Mouse (Mus musculus) neural tube, embryonic 13.5 days (tissue): ENCODE results near the gene Spef1. TPM values are rescaled to one million over a fixed set of nuclear protein-coding genes. Genes with fewer than 3 reads are reported as not detected.

Experiments
- ATAC-seq: fragments of 200-750 bp; cut with Nextera tagmentation; 2 replicates; pipeline ENCODE4 v1.8.0; 2017; ENCODE audit warnings: low read depth, mild to moderate bottlenecking, moderate TSS enrichment, moderate library complexity
- H3K27ac ChIP-seq: fragments of 300-500 bp; sonication (generic); replicated peaks from 2 replicates; pipeline ENCODE4 v1.5.1; 2015; ENCODE audit warnings: moderate library complexity, mild to moderate bottlenecking, inconsistent platforms
- H3K27me3 ChIP-seq: fragments of 300-500 bp; sonication (generic); 2 replicates; pipeline ENCODE4 v1.6.1; 2015; ENCODE audit warnings: mild to moderate bottlenecking, inconsistent platforms
- H3K36me3 ChIP-seq: fragments of 300-500 bp; sonication (generic); 2 replicates; pipeline ENCODE4 v1.6.1; 2015; ENCODE audit warnings: mild to moderate bottlenecking, inconsistent platforms
- H3K4me1 ChIP-seq: fragments of 300-500 bp; sonication (generic); replicated peaks from 2 replicates; pipeline ENCODE4 v1.6.1; 2015; ENCODE audit warnings: inconsistent platforms
- H3K4me2 ChIP-seq: fragments of 300-500 bp; sonication (generic); 2 replicates; pipeline ENCODE4 v1.6.1; 2015; ENCODE audit warnings: inconsistent platforms, mild to moderate bottlenecking, moderate library complexity
- H3K4me3 ChIP-seq: fragments of 300-500 bp; sonication (generic); 2 replicates; pipeline ENCODE4 v1.5.1; 2015; ENCODE audit warnings: mild to moderate bottlenecking, inconsistent platforms
- H3K9ac ChIP-seq: fragments of 300-500 bp; sonication (generic); 2 replicates; pipeline ENCODE4 v1.6.1; 2015; ENCODE audit warnings: moderate library complexity, mild to moderate bottlenecking, inconsistent platforms
- H3K9me3 ChIP-seq: fragments of 300-500 bp; sonication (generic); 2 replicates; pipeline ENCODE4 v1.6.1; 2016; ENCODE audit warnings: inconsistent platforms
- WGBS: fragments of 180-500 bp; shearing (Covaris S2); methylation state at CpG from one replicate; pipeline ENCODE4 v1.1.7; 2015; 5-methylcytosine and 5-hydroxymethylcytosine counted together
- polyA plus RNA-seq: library from polyadenylated mRNA; unstranded; fragments of >200 nt; fragmentation: Nextera tagmentation; extraction: Ambion mirVana; gene quantifications from 2 replicates; pipeline ENCODE4 v1.2.1, GENCODE M21; 2015

The Spef1 gene
- polyA plus RNA-seq, 1 experiment from 2014 or later, result 7.9 TPM

DNA sequence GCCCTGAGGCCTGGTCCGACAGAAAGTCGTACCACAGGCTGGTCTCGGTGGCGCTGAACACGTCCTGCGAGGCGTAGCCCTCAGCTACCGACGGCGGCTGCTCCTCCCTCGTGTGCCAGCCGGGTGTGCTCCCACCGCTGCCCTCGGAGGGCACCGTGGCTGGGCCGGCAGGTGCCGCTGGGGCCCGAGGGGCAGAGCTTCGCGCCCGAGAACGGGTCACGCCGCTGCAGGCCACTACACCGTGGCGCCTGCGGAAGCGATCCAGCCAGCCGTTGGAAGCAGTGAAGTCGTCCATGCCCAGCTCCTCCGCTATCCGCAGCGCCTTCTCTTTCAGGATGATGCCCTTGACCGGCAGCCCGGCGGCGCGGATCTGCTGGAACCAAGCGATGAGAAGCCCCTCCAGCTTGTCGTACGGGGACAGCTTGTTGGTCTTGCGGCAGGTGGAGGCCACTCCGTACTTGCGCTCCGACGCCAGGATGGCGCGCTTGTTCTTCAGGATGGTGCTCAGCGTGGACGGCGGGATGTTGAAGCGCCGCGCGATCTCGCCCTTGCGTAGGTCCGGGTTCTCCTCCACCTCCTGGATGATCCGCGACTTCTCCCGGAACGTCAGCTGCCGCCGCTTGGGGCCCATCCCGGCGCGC, 7.7 kb downstream of the Spef1 start:
- peak overlapping the region; percentile 93 for H3K4me3 ChIP-seq
- peak; percentile 64 for ATAC-seq
- under 1% methylated on average over 63 of the region's 67 CpGs for WGBS

DNA sequence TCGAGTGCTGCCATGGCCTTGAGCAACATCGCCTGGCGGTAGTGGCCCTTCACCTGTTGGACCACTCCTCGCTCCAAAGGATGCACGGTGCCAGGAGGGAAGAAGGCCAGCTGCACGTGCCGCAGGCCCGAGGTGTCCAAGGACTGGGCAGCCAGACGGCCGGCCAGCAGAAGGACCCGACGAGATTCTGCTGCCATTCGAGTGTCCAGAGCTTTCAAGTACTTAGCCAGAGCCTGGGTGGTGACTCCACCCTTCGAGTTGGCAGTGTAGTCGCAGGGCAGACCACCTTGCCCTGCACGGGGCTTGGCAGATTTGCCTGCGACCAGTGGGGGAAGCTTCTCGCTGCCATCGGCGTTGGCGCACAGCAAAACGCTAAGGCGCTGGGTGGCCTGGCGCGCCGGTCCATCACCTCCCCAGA, 8.2 kb downstream of the Spef1 start:
- Histone ChIP-seq H3K27me3 (no peaks in the 10 kb centered on the region), H3K4me1 (peaks cover 53% of the 10 kb centered on the region), H3K9ac (peak overlapping the region; percentile 92), H3K4me2 (peak overlapping the region; percentile 87), H3K9me3 (no peaks in the 10 kb centered on the region), H3K36me3 (peaks cover 8% of the 10 kb centered on the region), H3K4me3 (peak overlapping the region; percentile 93), H3K27ac (peak overlapping the region; percentile 96)
- ATAC-seq, result peak; percentile 2; the same call in 1 of the 2 replicates
- WGBS, result 22% methylated on average over 26 of the region's 26 CpGs

More for the DNA sequence above, 7.7 kb downstream of the Spef1 start:
- peak overlapping the region; percentile 87 for H3K4me2 ChIP-seq
- peak overlapping the region; percentile 96 for H3K27ac ChIP-seq
- H3K9me3 ChIP-seq, result no peaks in the 10 kb centered on the region
- H3K27me3 ChIP-seq, result no peaks in the 10 kb centered on the region
- H3K36me3 ChIP-seq, result peaks cover 8% of the 10 kb centered on the region
- peak overlapping the region; percentile 92 for H3K9ac ChIP-seq
- peaks cover 48% of the 10 kb centered on the region for H3K4me1 ChIP-seq

DNA sequence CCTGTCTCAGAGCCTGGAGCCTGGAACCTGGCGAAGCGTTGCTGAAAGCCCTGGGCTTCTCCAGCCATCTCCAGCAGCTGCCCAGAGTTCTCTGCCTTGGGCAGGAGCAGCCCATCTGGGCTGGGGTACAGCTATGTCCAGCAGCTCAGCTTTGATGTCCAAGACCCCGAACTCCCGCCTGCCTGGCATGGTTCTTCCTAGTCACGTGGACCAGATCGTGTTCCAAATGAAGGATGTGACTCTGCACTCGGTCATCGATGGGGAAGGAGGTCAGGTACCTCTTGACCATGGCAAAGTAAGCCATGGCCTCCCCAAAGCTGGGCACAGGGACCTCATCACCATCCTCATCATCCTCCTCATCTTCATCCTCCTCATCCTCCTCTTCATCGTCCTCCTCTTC, 9.2 kb downstream of the Spef1 start:
- Histone ChIP-seq H3K36me3 (peaks cover 8% of the 10 kb centered on the region), H3K4me2 (peak overlapping the region; percentile 87), H3K4me3 (peak overlapping the region; percentile 93), H3K27me3 (peaks cover 9% of the 10 kb centered on the region), H3K4me1 (peaks cover 58% of the 10 kb centered on the region), H3K9me3 (no peaks in the 10 kb centered on the region), H3K27ac (peak overlapping the region; percentile 49), H3K9ac (peak overlapping the region; percentile 92)
- no peak for ATAC-seq
- WGBS, result 84% methylated on average over 9 of the region's 9 CpGs

DNA sequence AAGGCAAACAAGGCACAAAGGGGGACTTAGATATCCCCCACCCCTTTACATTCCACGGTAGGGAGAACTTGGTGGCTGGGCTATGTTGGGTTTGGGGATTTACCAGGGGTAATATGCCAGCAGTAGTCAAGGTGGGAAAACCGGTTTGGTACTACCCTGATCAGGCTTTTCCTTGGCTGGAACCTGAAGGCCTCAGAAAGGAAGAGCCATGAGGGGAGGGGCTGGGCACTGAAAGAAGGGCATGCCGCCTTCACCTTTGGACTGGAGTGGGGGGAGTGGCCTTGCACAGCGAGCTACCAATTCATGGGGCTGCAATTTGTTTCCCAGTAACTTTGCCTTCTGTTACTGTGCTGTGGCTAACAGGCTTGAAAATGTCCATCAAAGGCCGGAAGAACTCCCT, 10.6 kb downstream of the Spef1 start:
- H3K9ac ChIP-seq, result peak overlapping the region; percentile 92

DNA sequence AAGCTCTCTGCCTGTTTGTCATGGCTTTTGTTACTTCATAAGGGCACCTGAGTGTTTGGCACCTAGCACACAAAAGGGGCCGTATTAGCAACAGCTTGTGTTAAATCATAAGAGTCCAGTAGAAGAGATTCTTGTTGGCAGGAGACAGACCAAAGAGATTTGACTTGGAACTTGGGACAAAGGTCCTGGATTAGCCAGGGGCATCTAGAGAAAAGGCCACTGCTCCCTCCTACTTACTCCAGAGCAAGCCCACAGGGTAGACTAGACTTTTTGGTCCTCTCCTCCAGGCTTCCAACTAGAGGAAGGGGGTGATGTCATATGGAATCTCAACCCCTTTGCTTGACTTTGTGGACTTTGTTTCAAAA, 11.2 kb downstream of the Spef1 start:
- Histone ChIP-seq H3K27me3 (peaks cover 29% of the 10 kb centered on the region), H3K27ac (no peak overlapping the region), H3K4me2 (peak overlapping the region; percentile 87; the same call in 1 of the 2 replicates), H3K36me3 (peaks cover 8% of the 10 kb centered on the region), H3K9ac (no peak overlapping the region), H3K4me1 (peaks cover 67% of the 10 kb centered on the region), H3K4me3 (no peak overlapping the region), H3K9me3 (no peaks in the 10 kb centered on the region)
- whole genome bisulfite sequencing, result 100% methylated on average over 1 of the region's 1 CpGs
- ATAC-seq, result no peak

More for the DNA sequence above, 10.6 kb downstream of the Spef1 start:
- 57% methylated on average over 5 of the region's 5 CpGs for WGBS
- Histone ChIP-seq H3K9me3 (no peaks in the 10 kb centered on the region), H3K27ac (0 out of 2 replicates have a peak overlapping the region, but pooled peaks have one; percentile 18), H3K27me3 (peaks cover 23% of the 10 kb centered on the region), H3K4me3 (peak overlapping the region; percentile 93; the same call in 1 of the 2 replicates), H3K36me3 (peaks cover 8% of the 10 kb centered on the region), H3K4me2 (peak overlapping the region; percentile 87), H3K4me1 (peaks cover 62% of the 10 kb centered on the region)
- no peak for ATAC-seq

DNA sequence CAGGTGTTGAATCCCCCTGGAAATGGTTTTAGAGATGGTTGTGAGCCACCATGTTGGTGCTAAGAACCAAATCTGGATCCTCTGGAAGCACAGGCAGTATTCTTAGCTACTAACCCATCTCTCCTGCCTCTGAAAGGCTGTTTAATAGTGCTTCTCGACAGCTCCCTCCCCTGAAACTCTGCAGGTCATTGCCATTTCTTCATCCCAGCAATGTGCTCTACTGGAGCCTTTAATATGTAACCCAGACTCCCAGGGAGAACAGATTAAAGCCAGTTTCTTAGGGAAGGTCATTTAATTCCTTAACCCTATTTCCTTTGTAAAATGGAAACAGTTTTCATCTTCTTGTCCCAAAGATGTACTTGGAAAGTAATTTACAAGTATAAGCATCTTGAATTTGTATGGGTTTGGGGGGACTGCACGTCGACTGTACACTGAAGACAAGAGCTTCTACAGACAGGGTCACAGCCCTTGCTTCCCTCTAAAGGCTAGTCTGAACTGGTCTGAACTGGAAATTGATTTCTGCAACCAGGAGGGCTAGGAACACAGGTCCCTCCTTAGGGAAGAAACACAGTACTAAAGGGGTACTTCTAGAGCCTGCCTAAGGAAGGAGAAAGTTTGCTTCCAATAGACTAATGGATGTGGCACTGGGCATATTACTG, 11.7 kb downstream of the Spef1 start:
- Histone ChIP-seq H3K27ac (no peak overlapping the region), H3K27me3 (peaks cover 34% of the 10 kb centered on the region), H3K4me2 (no peak overlapping the region), H3K4me3 (no peak overlapping the region), H3K9ac (no peak overlapping the region), H3K36me3 (peaks cover 8% of the 10 kb centered on the region), H3K4me1 (peaks cover 70% of the 10 kb centered on the region), H3K9me3 (no peaks in the 10 kb centered on the region)
- WGBS, result 69% methylated on average over 3 of the region's 3 CpGs
- no peak for ATAC-seq

DNA sequence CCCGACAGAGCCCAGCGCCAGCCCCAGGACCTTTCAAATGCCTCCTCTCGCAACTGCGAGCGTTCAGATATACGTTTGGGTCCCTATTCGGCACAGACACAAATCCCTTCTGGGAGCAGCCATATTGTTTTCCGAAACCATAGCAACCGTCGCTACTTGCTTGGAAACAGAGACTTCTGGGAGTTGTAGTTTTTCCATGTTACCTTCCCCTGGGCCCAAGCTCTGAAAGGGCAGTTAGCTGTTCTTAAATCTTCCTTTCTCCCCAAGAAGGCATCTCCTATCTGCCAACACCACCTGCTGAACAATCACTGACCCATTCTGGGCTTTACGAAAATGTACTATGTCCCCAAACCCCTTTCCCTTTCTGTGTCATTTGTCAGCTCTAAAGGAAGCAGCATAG, 12.4 kb downstream of the Spef1 start:
- Histone ChIP-seq H3K4me2 (peak overlapping the region; percentile 86), H3K9ac (peak overlapping the region; percentile 60), H3K9me3 (no peaks in the 10 kb centered on the region), H3K27me3 (peaks cover 39% of the 10 kb centered on the region), H3K27ac (no peak overlapping the region), H3K4me1 (peaks cover 70% of the 10 kb centered on the region), H3K4me3 (peak overlapping the region; percentile 42), H3K36me3 (peaks cover 8% of the 10 kb centered on the region)
- ATAC-seq, result peak; percentile 24
- 4% methylated on average over 11 of the region's 11 CpGs for WGBS

DNA sequence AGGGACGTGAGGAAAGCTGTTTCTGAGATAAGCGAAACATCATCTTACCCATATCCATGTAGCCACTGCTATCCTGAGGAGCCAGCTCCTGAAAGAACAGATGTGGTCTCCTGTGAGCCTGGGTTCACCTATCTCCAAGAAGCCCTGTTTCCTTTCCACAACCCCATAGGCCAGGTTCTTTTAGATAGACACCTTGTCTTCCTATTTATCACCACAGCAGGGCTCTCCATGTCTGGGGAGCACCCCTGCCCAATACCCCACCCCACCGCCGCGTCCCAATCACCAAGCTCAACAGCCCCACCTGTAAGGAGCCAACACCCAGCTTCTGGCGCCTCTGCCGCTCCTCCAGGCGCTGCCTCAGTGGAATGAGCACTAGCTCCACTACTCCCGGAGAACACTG, 14.8 kb downstream of the Spef1 start:
- Histone ChIP-seq H3K9ac (no peak overlapping the region), H3K4me2 (no peak overlapping the region), H3K9me3 (no peaks in the 10 kb centered on the region), H3K36me3 (peaks cover 3% of the 10 kb centered on the region; the same call in 1 of the 2 replicates), H3K4me1 (peaks cover 50% of the 10 kb centered on the region), H3K27ac (no peak overlapping the region), H3K27me3 (peaks cover 39% of the 10 kb centered on the region), H3K4me3 (no peak overlapping the region)
- ATAC-seq, result no peak
- 42% methylated on average over 9 of the region's 9 CpGs for WGBS

DNA sequence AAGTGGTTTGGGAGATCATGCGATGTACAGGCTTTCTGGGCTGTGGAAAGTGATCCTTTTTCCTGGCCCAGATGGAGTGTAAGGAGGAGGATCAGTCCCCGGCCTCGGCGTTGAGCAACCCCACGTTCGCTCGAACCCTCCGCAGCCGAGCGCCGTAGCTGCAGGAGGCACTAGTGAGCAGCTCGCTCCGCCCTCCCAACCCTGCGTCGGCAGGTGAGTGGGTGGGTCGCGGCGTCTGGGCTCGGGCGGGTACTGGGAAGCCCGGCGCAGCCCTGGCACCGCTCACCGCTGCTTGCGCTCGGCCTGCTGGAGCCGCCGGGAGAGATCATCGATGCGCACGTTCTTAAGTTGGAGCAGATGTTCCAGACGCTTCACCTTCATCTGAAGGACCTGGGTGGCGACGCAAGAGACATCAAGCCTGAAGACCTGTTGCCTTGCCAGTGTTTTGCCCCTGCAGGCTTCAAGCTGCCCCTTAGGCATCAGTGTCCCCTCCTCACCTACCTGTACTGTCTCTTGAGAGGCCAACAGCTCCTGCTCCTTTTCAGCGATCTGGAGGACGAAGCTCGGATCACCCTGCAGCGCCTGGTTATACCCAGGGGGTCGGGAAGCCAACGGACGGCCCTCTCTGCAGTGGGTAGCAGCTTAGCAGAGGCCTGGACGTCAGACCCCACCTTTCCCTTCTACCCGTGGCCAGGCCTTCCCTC, 15.5 kb downstream of the Spef1 start:
- H3K27me3 ChIP-seq, result peaks cover 39% of the 10 kb centered on the region
- 5% methylated on average over 43 of the region's 43 CpGs for WGBS
- H3K4me3 ChIP-seq, result peak overlapping the region; percentile 9; the same call in 1 of the 2 replicates
- H3K4me2 ChIP-seq, result peak overlapping the region; percentile 36
- no peaks in the 10 kb centered on the region for H3K9me3 ChIP-seq
- H3K36me3 ChIP-seq, result no peaks in the 10 kb centered on the region; the same call in 1 of the 2 replicates
- peaks cover 42% of the 10 kb centered on the region for H3K4me1 ChIP-seq
- no peak for ATAC-seq
- no peak overlapping the region for H3K9ac ChIP-seq
- no peak overlapping the region for H3K27ac ChIP-seq

DNA sequence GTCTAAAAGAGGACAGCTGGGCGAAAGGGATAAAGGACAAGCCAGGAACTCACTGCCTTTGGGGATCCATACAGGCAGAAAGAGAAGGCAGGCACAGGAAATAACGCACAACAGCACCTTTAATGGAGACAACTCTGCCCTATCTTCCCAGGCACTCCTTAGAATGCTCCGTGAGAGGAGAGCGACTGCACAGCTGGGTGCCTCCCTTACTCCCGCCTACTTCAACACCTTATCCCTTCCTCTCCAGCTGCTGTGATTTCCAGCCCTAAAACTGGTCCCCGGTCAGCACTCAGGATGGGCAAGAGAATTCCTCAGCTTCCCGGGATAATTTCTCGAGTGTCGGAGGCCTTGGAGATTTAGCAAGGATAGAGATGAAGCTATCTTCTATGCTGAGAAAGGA, 16.1 kb downstream of the Spef1 start:
- Histone ChIP-seq H3K27ac (no peak overlapping the region), H3K4me2 (peak overlapping the region; percentile 36; the same call in 1 of the 2 replicates), H3K9ac (no peak overlapping the region), H3K9me3 (no peaks in the 10 kb centered on the region), H3K4me1 (peaks cover 36% of the 10 kb centered on the region), H3K36me3 (no peaks in the 10 kb centered on the region), H3K27me3 (peaks cover 39% of the 10 kb centered on the region), H3K4me3 (peak overlapping the region; percentile 9; the same call in 1 of the 2 replicates)
- ATAC-seq, result no peak
- WGBS, result 16% methylated on average over 9 of the region's 9 CpGs

DNA sequence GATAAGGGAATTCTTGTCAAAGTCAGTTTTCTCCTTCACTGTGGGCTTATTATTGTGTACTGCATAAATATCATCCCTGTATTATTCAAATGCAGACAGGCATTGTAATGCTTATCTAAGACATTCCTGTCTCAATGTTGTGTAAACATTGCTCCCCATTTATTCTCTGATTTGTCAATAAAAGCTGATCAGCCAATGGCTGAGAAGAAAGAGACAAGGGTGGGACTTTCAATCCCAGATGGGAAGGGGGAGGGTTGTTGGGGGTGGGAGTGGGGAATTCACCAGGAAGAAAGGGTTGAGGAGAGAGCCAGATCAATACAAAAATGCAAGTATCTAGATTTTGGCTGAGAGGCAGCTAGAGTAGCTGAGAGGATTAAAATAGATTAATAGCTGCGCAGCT, 18.2 kb downstream of the Spef1 start:
- Histone ChIP-seq H3K4me1 (peaks cover 17% of the 10 kb centered on the region), H3K27ac (no peak overlapping the region), H3K9me3 (0 out of 2 replicates have a peak, but pooled peaks cover 8% of the 10 kb centered on the region), H3K4me3 (no peak overlapping the region), H3K27me3 (peaks cover 39% of the 10 kb centered on the region), H3K9ac (no peak overlapping the region), H3K4me2 (no peak overlapping the region), H3K36me3 (no peaks in the 10 kb centered on the region)
- ATAC-seq, result no peak
- WGBS, result 81% methylated on average over 1 of the region's 1 CpGs

DNA sequence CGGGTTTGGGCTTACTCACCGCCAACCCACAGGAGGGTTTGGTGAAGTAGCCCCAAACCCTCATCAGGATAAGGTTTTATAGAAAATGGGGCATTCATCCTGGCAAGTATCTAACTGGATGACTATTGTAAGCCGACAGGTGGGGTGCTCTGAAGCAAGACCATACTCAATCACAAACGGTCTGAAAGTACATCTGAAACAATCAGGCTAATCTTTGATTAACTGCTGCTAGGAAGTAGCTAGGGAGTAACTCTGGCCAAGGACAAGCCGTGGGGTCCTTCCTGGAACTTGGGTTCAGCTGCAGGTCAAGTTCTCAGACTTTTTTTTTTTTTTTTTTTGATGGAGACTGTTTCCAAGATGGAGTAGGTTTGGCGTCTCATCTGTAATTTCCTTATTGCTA, 19.1 kb downstream of the Spef1 start:
- Histone ChIP-seq H3K4me3 (no peak overlapping the region), H3K27ac (no peak overlapping the region), H3K9me3 (0 out of 2 replicates have a peak, but pooled peaks cover 8% of the 10 kb centered on the region), H3K36me3 (no peaks in the 10 kb centered on the region), H3K4me2 (no peak overlapping the region), H3K9ac (no peak overlapping the region), H3K27me3 (peaks cover 31% of the 10 kb centered on the region), H3K4me1 (peaks cover 12% of the 10 kb centered on the region)
- ATAC-seq, result no peak
- 84% methylated on average over 6 of the region's 6 CpGs for WGBS
